Mouse (Mus musculus): ENCODE results near the gene Serpinb13. TPM values are rescaled to one million over a fixed set of nuclear protein-coding genes. Genes with fewer than 3 reads are reported as not detected.

The Serpinb13 gene
- not detected in 2 replicates for polyA plus RNA-seq (2015; fragmentation: Nextera tagmentation; extraction: Ambion mirVana)

GRCm38 (mm10) chr1:106980684-106981083 lies at the start of gene Serpinb13:
Serpinb13 (plus strand) TSS chr1:106980984.
- TF ChIP-seq CTCF (IDR thresholded peaks at IDR 0.05; ENCODE audit: low read depth), result no peak
- no peak within 1 kb of the TSS for H3K9ac ChIP-seq (ENCODE audit: low read depth, low read length)
- no peak for ATAC-seq
- no peaks in the 10 kb centered on the region for H3K4me1 ChIP-seq (replicated peaks; ENCODE audit: control insufficient read depth, insufficient read depth, low read length)
- H3K4me2 ChIP-seq (replicated peaks; ENCODE audit: low read depth), result no peak within 1 kb of the TSS
- H3K4me3 ChIP-seq (ENCODE audit: low read depth, low read length), result no peak within 1 kb of the TSS
- no peaks in the 10 kb centered on the region for H3K36me3 ChIP-seq (ENCODE audit: control insufficient read depth, insufficient read depth)
- H3K9me3 ChIP-seq (ENCODE audit: control insufficient read depth), result no peaks in the 10 kb centered on the region
- no peak within 1 kb of the TSS for H3K27ac ChIP-seq (ENCODE audit: low read depth, low read length)
- no peaks in the 10 kb centered on the region for H3K27me3 ChIP-seq (replicated peaks; ENCODE audit: control insufficient read depth, insufficient read depth, low read length)

GRCm38 (mm10) chr1:106931954-106932353 lies 48.8 kb upstream of the Serpinb13 start:
- Histone ChIP-seq H3K9ac (ENCODE audit: low read depth, low read length) (no peak overlapping the region), H3K27me3 (replicated peaks; ENCODE audit: control insufficient read depth, insufficient read depth, low read length) (no peaks in the 10 kb centered on the region), H3K36me3 (ENCODE audit: control insufficient read depth, insufficient read depth) (no peaks in the 10 kb centered on the region), H3K9me3 (ENCODE audit: control insufficient read depth) (no peaks in the 10 kb centered on the region), H3K4me3 (ENCODE audit: low read depth, low read length) (no peak overlapping the region), H3K27ac (ENCODE audit: low read depth, low read length) (no peak overlapping the region), H3K4me2 (replicated peaks; ENCODE audit: low read depth) (no peak overlapping the region), H3K4me1 (replicated peaks; ENCODE audit: control insufficient read depth, insufficient read depth, low read length) (no peaks in the 10 kb centered on the region)
- ATAC-seq, result no peak
- TF ChIP-seq CTCF (IDR thresholded peaks at IDR 0.05; ENCODE audit: low read depth), result no peak
- WGBS, result 79% methylated on average over 4 of the region's 4 CpGs

- Histone ChIP-seq H3K4me2 (replicated peaks; ENCODE audit: low read depth) (no peak overlapping the region), H3K9ac (ENCODE audit: low read depth, low read length) (no peak overlapping the region), H3K27me3 (replicated peaks; ENCODE audit: control insufficient read depth, insufficient read depth, low read length) (no peaks in the 10 kb centered on the region), H3K4me1 (replicated peaks; ENCODE audit: control insufficient read depth, insufficient read depth, low read length) (no peaks in the 10 kb centered on the region), H3K36me3 (ENCODE audit: control insufficient read depth, insufficient read depth) (no peaks in the 10 kb centered on the region), H3K4me3 (ENCODE audit: low read depth, low read length) (no peak overlapping the region), H3K27ac (ENCODE audit: low read depth, low read length) (no peak overlapping the region), H3K9me3 (ENCODE audit: control insufficient read depth) (no peaks in the 10 kb centered on the region)
- ATAC-seq, result no peak
- no peak for TF ChIP-seq CTCF (IDR thresholded peaks at IDR 0.05; ENCODE audit: low read depth)
These were observed 47.1 kb upstream of the Serpinb13 start for GRCm38 (mm10) chr1:106933658-106934057.

GRCm38 (mm10) chr1:106934265-106934664 lies 46.5 kb upstream of the Serpinb13 start, which contains the start of gene Serpinb12:
Serpinb12 (plus strand) TSS chr1:106934449.
- no peak for TF ChIP-seq CTCF (IDR thresholded peaks at IDR 0.05; ENCODE audit: low read depth)
- no peaks in the 10 kb centered on the region for H3K4me1 ChIP-seq (replicated peaks; ENCODE audit: control insufficient read depth, insufficient read depth, low read length)
- no peaks in the 10 kb centered on the region for H3K9me3 ChIP-seq (ENCODE audit: control insufficient read depth)
- H3K27ac ChIP-seq (ENCODE audit: low read depth, low read length), result no peak within 1 kb of the TSS
- H3K9ac ChIP-seq (ENCODE audit: low read depth, low read length), result no peak within 1 kb of the TSS
- 81% methylated on average over 6 of the region's 6 CpGs for WGBS
- no peak for ATAC-seq
- H3K4me3 ChIP-seq (ENCODE audit: low read depth, low read length), result no peak within 1 kb of the TSS
- no peak within 1 kb of the TSS for H3K4me2 ChIP-seq (replicated peaks; ENCODE audit: low read depth)
- no peaks in the 10 kb centered on the region for H3K36me3 ChIP-seq (ENCODE audit: control insufficient read depth, insufficient read depth)
- no peaks in the 10 kb centered on the region for H3K27me3 ChIP-seq (replicated peaks; ENCODE audit: control insufficient read depth, insufficient read depth, low read length)

- H3K4me2 ChIP-seq (replicated peaks; ENCODE audit: low read depth), result no peak overlapping the region
- H3K9me3 ChIP-seq (ENCODE audit: control insufficient read depth), result no peaks in the 10 kb centered on the region
- no peaks in the 10 kb centered on the region for H3K4me1 ChIP-seq (replicated peaks; ENCODE audit: control insufficient read depth, insufficient read depth, low read length)
- H3K27me3 ChIP-seq (replicated peaks; ENCODE audit: control insufficient read depth, insufficient read depth, low read length), result no peaks in the 10 kb centered on the region
- no peak overlapping the region for H3K4me3 ChIP-seq (ENCODE audit: low read depth, low read length)
- 83% methylated on average over 1 of the region's 1 CpGs for WGBS
- H3K36me3 ChIP-seq (ENCODE audit: control insufficient read depth, insufficient read depth), result no peaks in the 10 kb centered on the region
- no peak for ATAC-seq
- H3K9ac ChIP-seq (ENCODE audit: low read depth, low read length), result no peak overlapping the region
- TF ChIP-seq CTCF (IDR thresholded peaks at IDR 0.05; ENCODE audit: low read depth), result no peak
- no peak overlapping the region for H3K27ac ChIP-seq (ENCODE audit: low read depth, low read length)
These were observed 33.6 kb upstream of the Serpinb13 start for GRCm38 (mm10) chr1:106947217-106947616.

- no peaks in the 10 kb centered on the region for H3K4me1 ChIP-seq (replicated peaks; ENCODE audit: control insufficient read depth, insufficient read depth, low read length)
- H3K9me3 ChIP-seq (ENCODE audit: control insufficient read depth), result no peaks in the 10 kb centered on the region
- no peak overlapping the region for H3K4me3 ChIP-seq (ENCODE audit: low read depth, low read length)
- no peak for TF ChIP-seq CTCF (IDR thresholded peaks at IDR 0.05; ENCODE audit: low read depth)
- H3K4me2 ChIP-seq (replicated peaks; ENCODE audit: low read depth), result no peak overlapping the region
- H3K27me3 ChIP-seq (replicated peaks; ENCODE audit: control insufficient read depth, insufficient read depth, low read length), result no peaks in the 10 kb centered on the region
- H3K36me3 ChIP-seq (ENCODE audit: control insufficient read depth, insufficient read depth), result no peaks in the 10 kb centered on the region
- ATAC-seq, result no peak
- H3K27ac ChIP-seq (ENCODE audit: low read depth, low read length), result no peak overlapping the region
- WGBS, result 76% methylated on average over 3 of the region's 3 CpGs
- no peak overlapping the region for H3K9ac ChIP-seq (ENCODE audit: low read depth, low read length)
These were observed 20.8 kb upstream of the Serpinb13 start for GRCm38 (mm10) chr1:106959981-106960380.

GRCm38 (mm10) chr1:106961023-106961422 lies 19.8 kb upstream of the Serpinb13 start:
- Histone ChIP-seq H3K36me3 (ENCODE audit: control insufficient read depth, insufficient read depth) (no peaks in the 10 kb centered on the region), H3K9ac (ENCODE audit: low read depth, low read length) (no peak overlapping the region), H3K9me3 (ENCODE audit: control insufficient read depth) (no peaks in the 10 kb centered on the region), H3K4me2 (replicated peaks; ENCODE audit: low read depth) (no peak overlapping the region), H3K27ac (ENCODE audit: low read depth, low read length) (no peak overlapping the region), H3K27me3 (replicated peaks; ENCODE audit: control insufficient read depth, insufficient read depth, low read length) (no peaks in the 10 kb centered on the region), H3K4me1 (replicated peaks; ENCODE audit: control insufficient read depth, insufficient read depth, low read length) (no peaks in the 10 kb centered on the region), H3K4me3 (ENCODE audit: low read depth, low read length) (no peak overlapping the region)
- peak; percentile 27; the same call in 1 of the 2 replicates for TF ChIP-seq CTCF (IDR thresholded peaks at IDR 0.05; ENCODE audit: low read depth)
- ATAC-seq, result no peak
- 42% methylated on average over 3 of the region's 3 CpGs for WGBS

All from intestine, postnatal 0 days (tissue).